Mouse (Mus musculus): Measurements from ENCODE around the gene Wdr19.

GRCm38 (mm10) chr5:65305516-65305915 is 106.0 kb downstream of the Wdr19 start:
- TF ChIP-seq CTCF (IDR thresholded peaks at IDR 0.05; ENCODE audit: low read depth) = no peak
- TF ChIP-seq EP300 (optimal IDR thresholded peaks at IDR 0.05) = no peak
